Mouse (Mus musculus) gastrocnemius, adult 8-10 months (tissue): ENCODE results near the gene Trim62. TPM values are rescaled to one million over a fixed set of nuclear protein-coding genes. Genes with fewer than 3 reads are reported as not detected.

Experiments used
- DNase-seq, 2 experiments: peaks; one replicate each; pipeline ENCODE4 v3.0.0; 2022; ENCODE audit warnings: low spot score in 2 of 2
- total RNA-seq, 4 experiments: library from RNA; stranded (reverse); gene quantifications; 2 replicates each; pipeline ENCODE4 v1.2.4; 2022

The Trim62 gene
- total RNA-seq, 4 experiments from 2014 or later, result 0.36 to 0.67 (median 0.45) TPM

GRCm38 (mm10) chr4:128957155-128957911 is 74.0 kb downstream of the Trim62 start:
- DNase-seq, result no peak

DNA sequence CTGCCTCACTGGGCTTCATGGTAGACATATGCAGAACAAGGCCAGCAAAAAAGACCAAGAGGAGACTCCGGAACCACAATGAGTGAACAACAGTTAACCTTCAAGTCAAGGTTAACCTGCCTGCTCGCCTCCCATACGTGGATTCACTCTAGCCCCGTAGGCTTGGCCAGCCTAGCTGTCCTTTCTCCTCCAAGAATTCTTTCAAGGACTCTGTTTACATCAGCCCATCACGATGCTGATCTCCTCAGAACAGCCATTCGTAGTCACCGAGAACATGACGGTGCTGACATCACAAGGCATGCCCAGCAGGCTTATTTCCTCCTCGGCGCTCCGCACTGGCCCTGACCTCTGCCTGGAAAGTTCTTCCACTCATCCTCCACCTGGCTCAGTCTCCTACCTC is 74.8 kb downstream of the Trim62 start:
- no peak for DNase-seq

- no peak for DNase-seq
These were observed 75.5 kb downstream of the Trim62 start for GRCm38 (mm10) chr4:128958849-128959248.

DNA sequence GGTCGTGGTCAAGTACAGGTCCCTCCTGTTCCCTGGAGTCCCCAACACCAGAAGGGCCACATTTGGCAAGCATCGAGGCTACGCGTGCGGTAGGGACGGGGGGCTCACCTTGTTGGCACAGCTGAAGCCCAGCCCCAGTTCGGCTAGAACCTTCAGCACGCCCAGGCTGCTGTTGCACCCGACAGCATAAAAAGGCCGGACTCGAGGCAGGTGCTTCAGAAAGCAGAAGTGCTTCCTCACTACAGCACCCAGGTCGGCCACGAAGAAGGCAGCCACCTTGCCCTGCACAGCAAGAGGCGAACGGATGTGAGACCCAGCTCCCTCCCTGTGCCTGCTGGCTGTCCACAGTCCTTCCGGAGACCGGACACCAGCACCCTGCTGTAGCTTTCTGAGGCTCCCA is 76.3 kb downstream of the Trim62 start:
- no peak for DNase-seq

Other genes with a start within 250 kb of the Trim62 start
- 10 to 100 TPM; 12.3 to 18.1 (median 14.6) TPM for gene Phc2, start 228.9 kb upstream of the Trim62 start, total RNA-seq
- gene A3galt2, start 128.2 kb upstream of the Trim62 start, total RNA-seq, result not detected
- 1 to 10 TPM; 7.9 to 9.0 (median 8.6) TPM for gene Zfp362, start 77.5 kb upstream of the Trim62 start, total RNA-seq
- gene Azin2, start 78.9 kb downstream of the Trim62 start, total RNA-seq, result 1 to 10 TPM; 2.1 to 3.8 (median 2.7) TPM
- 10 to 100 TPM; 24.9 to 28.2 (median 26.3) TPM for gene Ak2, start 108.4 kb downstream of the Trim62 start, total RNA-seq
- 10 to 100 TPM; 23.6 to 27.2 (median 25.0) TPM for gene Rnf19b, start 174.7 kb downstream of the Trim62 start, total RNA-seq
- gene Tmem54, start 222.0 kb downstream of the Trim62 start, total RNA-seq, result not detected
- not detected for gene Hpca, start 238.5 kb downstream of the Trim62 start, total RNA-seq